Mouse (Mus musculus) regulatory T cell (primary cell): ENCODE results near the gene Epm2aip1.

Source experiments
- in situ Hi-C: fragments of 300-600 bp; cut with MboI, MseI; formaldehyde crosslinking; loops from one replicate; pipeline ENCODE4 v1.15.1; 2025; ENCODE audit warnings: high pct_unique_total_duplicates

Gene Epm2aip1

GRCm38 (mm10) chr9:111287956-111288355 is 16.2 kb downstream of the Epm2aip1 start:
- in situ Hi-C loops: no loop called here

- in situ Hi-C loops: no loop called here
Observed at GRCm38 (mm10) chr9:111289294-111289831, 17.6 kb downstream of the Epm2aip1 start.

GRCm38 (mm10) chr9:111289832-111290339 is 18.2 kb downstream of the Epm2aip1 start:
- in situ Hi-C loops: no loop called here

- in situ Hi-C loops: no loop called here
Observed at GRCm38 (mm10) chr9:111290539-111291100, 18.9 kb downstream of the Epm2aip1 start.

- in situ Hi-C loops: no loop called here
Observed at GRCm38 (mm10) chr9:111293234-111293633, 21.5 kb downstream of the Epm2aip1 start.

GRCm38 (mm10) chr9:111294911-111295310 is 23.2 kb downstream of the Epm2aip1 start:
- in situ Hi-C loops: no loop called here

- in situ Hi-C loops: no loop called here
Observed at GRCm38 (mm10) chr9:111295323-111295722, 23.6 kb downstream of the Epm2aip1 start.

GRCm38 (mm10) chr9:111296433-111296832 is 24.7 kb downstream of the Epm2aip1 start:
- in situ Hi-C loops: no loop called here

- in situ Hi-C loops: no loop called here
Observed at GRCm38 (mm10) chr9:111298606-111299005, 26.9 kb downstream of the Epm2aip1 start.

- in situ Hi-C loops: no loop called here
Observed at GRCm38 (mm10) chr9:111302196-111302831, 30.6 kb downstream of the Epm2aip1 start.

- in situ Hi-C loops: no loop called here
Observed at GRCm38 (mm10) chr9:111304036-111304435, 32.3 kb downstream of the Epm2aip1 start.

- in situ Hi-C loops: no loop called here
Observed at GRCm38 (mm10) chr9:111306142-111306541, 34.4 kb downstream of the Epm2aip1 start.

- in situ Hi-C loops: no loop called here
Observed at GRCm38 (mm10) chr9:111311031-111311842, 39.5 kb downstream of the Epm2aip1 start, which contains the start of gene Trank1. Trank1 (plus strand) TSS chr9:111311739.

GRCm38 (mm10) chr9:111311843-111312441 is 40.2 kb downstream of the Epm2aip1 start:
- in situ Hi-C loops: no loop called here

- in situ Hi-C loops: no loop called here
Observed at GRCm38 (mm10) chr9:111312442-111313141, 40.9 kb downstream of the Epm2aip1 start.

GRCm38 (mm10) chr9:111313299-111313698 is 41.6 kb downstream of the Epm2aip1 start:
- in situ Hi-C loops: no loop called here

GRCm38 (mm10) chr9:111313793-111314192 is 42.1 kb downstream of the Epm2aip1 start:
- in situ Hi-C loops: no loop called here

- in situ Hi-C loops: no loop called here
Observed at GRCm38 (mm10) chr9:111314219-111314618, 42.5 kb downstream of the Epm2aip1 start.

- in situ Hi-C loops: no loop called here
Observed at GRCm38 (mm10) chr9:111320912-111321311, 49.2 kb downstream of the Epm2aip1 start.

- in situ Hi-C loops: no loop called here
Observed at GRCm38 (mm10) chr9:111324881-111325280, 53.2 kb downstream of the Epm2aip1 start.
